ENCODE assay signal across 11 mouse cellular contexts in genomic region chr9:48964587-48965040, GRCm38 (mm10). TPM values are rescaled to one million over a fixed set of nuclear protein-coding genes. Genes with fewer than 3 reads are reported as not detected.
A peak's percentile ranks its signal among the peaks of the same experiment; 100 is the strongest.
DNase-seq lines count a peak whose midpoint lies in the region; ATAC-seq and TF ChIP-seq lines count a peak whose summit lies in the region.
"Had no signal": no experiment of that assay in that cellular context is flagged by ENCODE, and none has a peak within 500 bp of the region (broad histone marks: within the 10 kb centered on the region; RNA-seq: fewer than 3 reads in every experiment).

TSS of gene Htr3b (minus strand) at chr9:48964990.

- no peak within 1 kb of the TSS for H3K4me3 ChIP-seq in layer of hippocampus, adult 2 months
- no peak within 1 kb of the TSS for H3K4me3 ChIP-seq in ES-Bruce4 (ENCODE audit: low read depth, low read length)
- H3K4me3 ChIP-seq: hindbrain, embryonic 15.5 days; myocyte had no signal

- H3K27me3 ChIP-seq in ES-Bruce4 (ENCODE audit: control insufficient read depth, insufficient read depth, low read length, poor library complexity, severe bottlenecking): peaks cover 2% of the 10 kb centered on the region
- H3K27me3 ChIP-seq: hindbrain, embryonic 15.5 days had no signal

- no peak within 1 kb of the TSS for H3K27ac ChIP-seq in layer of hippocampus, adult 2 months
- H3K27ac ChIP-seq in ES-Bruce4 (ENCODE audit: insufficient read depth, low read length): no peak within 1 kb of the TSS
- H3K27ac ChIP-seq: hindbrain, embryonic 15.5 days had no signal

- ATAC-seq in inflammation-experienced regulatory T-cells, adult 6 months: peak; percentile 54

- no peak for TF ChIP-seq EP300 in ES-Bruce4 (IDR thresholded peaks at IDR 0.05; ENCODE audit: insufficient read depth, low read depth, low read length)

- TF ChIP-seq POLR2A in ES-Bruce4 (IDR thresholded peaks at IDR 0.05; ENCODE audit: insufficient read depth, low read length): no peak

- H3K9me3 ChIP-seq in ES-Bruce4 (replicated peaks; ENCODE audit: control insufficient read depth, insufficient read depth, low read length, poor library complexity, severe bottlenecking): no peaks in the 10 kb centered on the region
- H3K9me3 ChIP-seq: hindbrain, embryonic 15.5 days had no signal

- no peaks in the 10 kb centered on the region for H3K36me3 ChIP-seq in ES-Bruce4 (ENCODE audit: control insufficient read depth, insufficient read depth, low read length, poor library complexity, severe bottlenecking)
- H3K36me3 ChIP-seq: hindbrain, embryonic 15.5 days had no signal

- peak; percentile 62 for TF ChIP-seq CTCF in layer of hippocampus, adult 2 months (conservative IDR thresholded peaks at IDR 0.05)
- TF ChIP-seq CTCF in ES-Bruce4 (IDR thresholded peaks at IDR 0.05; ENCODE audit: low read depth, low read length): peak; percentile 45

- DNase-seq in layer of hippocampus, adult 2 months (ENCODE audit: low spot score in 2 of 2): no peak
- DNase-seq in layer of hippocampus, adult 18-20 months (ENCODE audit: low spot score in 2 of 2): no peak
- peak; percentile 24 to 28 for DNase-seq in B cell, adult 2 months
- no peak for DNase-seq in layer of hippocampus, postnatal 10 days (ENCODE audit: low spot score in 2 of 2)
- DNase-seq in frontal cortex, postnatal 36 days (ENCODE audit: low spot score in 2 of 2): no peak
- DNase-seq: gastrocnemius, postnatal 36 days had no signal

- no peak within 1 kb of the TSS for H3K9ac ChIP-seq in ES-Bruce4 (ENCODE audit: low read depth, poor library complexity, severe bottlenecking)
- H3K9ac ChIP-seq: hindbrain, embryonic 15.5 days had no signal

- no peaks in the 10 kb centered on the region for H3K4me1 ChIP-seq in ES-Bruce4 (ENCODE audit: control insufficient read depth, insufficient read depth, low read length)

RNA-seq across cellular contexts. Expression of gene Htr3b, which starts in this region (rescaled TPM):
- not detected for total RNA-seq in layer of hippocampus, adult 2 months (2021)
- not detected for total RNA-seq in layer of hippocampus, adult 18-20 months (2021)
- polyA plus RNA-seq in ES-Bruce4 (2011; ENCODE audit: insufficient read depth, insufficient read length, low read depth, missing spikeins): not detected in 2 replicates
- not detected for polyA plus RNA-seq in inflammation-experienced regulatory T-cells, adult 6 months (2017; shearing (Covaris generic))
- total RNA-seq in layer of hippocampus, postnatal 10 days (2021): not detected
- total RNA-seq: gastrocnemius, postnatal 36 days had no signal
- polyA plus RNA-seq: liver, embryonic 16.5 days; myocyte had no signal

Comparison
In these comparisons a context has a peak if more than half of its experiments do, and no peak if none do; other contexts are left out.
1. Peak in ATAC-seq in inflammation-experienced regulatory T-cells, adult 6 months; RNA of the gene not detected or under 1 TPM.
2. DNase-seq: peak in B cell, adult 2 months (2 of 2); none in layer of hippocampus, adult 2 months (0 of 2), layer of hippocampus, adult 18-20 months (0 of 2), layer of hippocampus, postnatal 10 days (0 of 2) and frontal cortex, postnatal 36 days (0 of 2).